ENCODE assay signal across 34 mouse cellular contexts in the genomic region with DNA sequence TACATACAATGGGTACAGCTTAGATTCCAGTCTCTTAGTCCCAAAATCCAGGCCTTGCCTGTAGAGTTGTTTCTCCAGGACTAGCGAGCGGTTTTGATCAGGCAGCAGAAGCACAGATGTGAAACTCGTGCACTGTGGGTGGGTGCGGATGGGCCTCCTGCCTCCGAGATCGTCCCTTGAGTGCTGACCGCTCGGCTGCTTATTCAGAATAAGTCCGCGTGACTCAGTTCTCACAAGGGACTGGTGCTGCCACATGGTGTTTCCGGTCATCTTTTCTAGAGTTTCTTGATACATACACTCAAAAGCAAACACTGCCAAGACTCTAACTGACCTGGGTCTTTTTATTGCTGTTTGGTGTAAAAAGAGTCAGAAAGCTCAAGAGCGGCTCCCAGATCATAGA.
"Had no signal": no experiment of that assay in that cellular context is flagged by ENCODE, and none has a peak within 500 bp of the region (broad histone marks: within the 10 kb centered on the region; RNA-seq: fewer than 3 reads in every experiment).

No protein-coding gene starts in this region.

- H3K4me2 ChIP-seq: heart, embryonic 12.5 days; heart, embryonic 13.5 days; heart, embryonic 15.5 days; hindbrain, embryonic 12.5 days; hindbrain, embryonic 13.5 days; hindbrain, embryonic 14.5 days; hindbrain, embryonic 15.5 days; intestine, embryonic 15.5 days; kidney, embryonic 15.5 days had no signal

- H3K9ac ChIP-seq: heart, embryonic 12.5 days; heart, embryonic 13.5 days; heart, embryonic 15.5 days; hindbrain, embryonic 12.5 days; hindbrain, embryonic 13.5 days; hindbrain, embryonic 14.5 days; hindbrain, embryonic 15.5 days; intestine, embryonic 15.5 days; kidney, embryonic 15.5 days had no signal

- ATAC-seq: hindbrain, embryonic 16.5 days; hindbrain, postnatal 0 days; inflammation-experienced regulatory T-cells, adult 6 months; intestine, embryonic 15.5 days; intestine, embryonic 16.5 days; intestine, postnatal 0 days had no signal

- DNase-seq: heart, postnatal 10 days; heart, postnatal 14 days; heart, postnatal 36 days; heart, postnatal 4 days; kidney, adult 11 months; kidney, adult 18-20 months; kidney, adult 2 months; kidney, adult 8-10 months; kidney, adult 9 months; kidney, postnatal 10 days; kidney, postnatal 14 days; kidney, postnatal 25 days; kidney, postnatal 36 days; kidney, postnatal 4 days; layer of hippocampus, adult 9-11 months; layer of hippocampus, postnatal 36 days had no signal

- H3K4me1 ChIP-seq: hindbrain, embryonic 12.5 days; hindbrain, embryonic 13.5 days; hindbrain, embryonic 15.5 days; intestine, embryonic 15.5 days had no signal

- H3K27ac ChIP-seq: heart, embryonic 10.5 days; heart, embryonic 13.5 days; heart, embryonic 15.5 days; hindbrain, embryonic 10.5 days; hindbrain, embryonic 12.5 days; hindbrain, embryonic 13.5 days; hindbrain, embryonic 14.5 days; hindbrain, embryonic 15.5 days; hindbrain, postnatal 0 days; intestine, embryonic 15.5 days; kidney, embryonic 15.5 days; kidney, postnatal 0 days; left cerebral cortex, adult 2 months had no signal

- H3K4me3 ChIP-seq: heart, embryonic 10.5 days; heart, embryonic 12.5 days; heart, embryonic 13.5 days; heart, embryonic 15.5 days; hindbrain, embryonic 10.5 days; hindbrain, embryonic 12.5 days; hindbrain, embryonic 13.5 days; hindbrain, embryonic 15.5 days; intestine, embryonic 15.5 days; kidney, embryonic 15.5 days; left cerebral cortex, adult 2 months had no signal

- H3K9me3 ChIP-seq: heart, embryonic 10.5 days; heart, embryonic 12.5 days; heart, embryonic 13.5 days; heart, embryonic 15.5 days; hindbrain, embryonic 10.5 days; hindbrain, embryonic 12.5 days; hindbrain, embryonic 13.5 days; hindbrain, embryonic 15.5 days; intestine, embryonic 15.5 days; kidney, embryonic 15.5 days had no signal

- H3K27me3 ChIP-seq: heart, embryonic 12.5 days; heart, embryonic 13.5 days; heart, embryonic 15.5 days; hindbrain, embryonic 12.5 days; hindbrain, embryonic 13.5 days; hindbrain, embryonic 15.5 days; intestine, embryonic 15.5 days; kidney, embryonic 15.5 days had no signal
